In the genomic region with DNA sequence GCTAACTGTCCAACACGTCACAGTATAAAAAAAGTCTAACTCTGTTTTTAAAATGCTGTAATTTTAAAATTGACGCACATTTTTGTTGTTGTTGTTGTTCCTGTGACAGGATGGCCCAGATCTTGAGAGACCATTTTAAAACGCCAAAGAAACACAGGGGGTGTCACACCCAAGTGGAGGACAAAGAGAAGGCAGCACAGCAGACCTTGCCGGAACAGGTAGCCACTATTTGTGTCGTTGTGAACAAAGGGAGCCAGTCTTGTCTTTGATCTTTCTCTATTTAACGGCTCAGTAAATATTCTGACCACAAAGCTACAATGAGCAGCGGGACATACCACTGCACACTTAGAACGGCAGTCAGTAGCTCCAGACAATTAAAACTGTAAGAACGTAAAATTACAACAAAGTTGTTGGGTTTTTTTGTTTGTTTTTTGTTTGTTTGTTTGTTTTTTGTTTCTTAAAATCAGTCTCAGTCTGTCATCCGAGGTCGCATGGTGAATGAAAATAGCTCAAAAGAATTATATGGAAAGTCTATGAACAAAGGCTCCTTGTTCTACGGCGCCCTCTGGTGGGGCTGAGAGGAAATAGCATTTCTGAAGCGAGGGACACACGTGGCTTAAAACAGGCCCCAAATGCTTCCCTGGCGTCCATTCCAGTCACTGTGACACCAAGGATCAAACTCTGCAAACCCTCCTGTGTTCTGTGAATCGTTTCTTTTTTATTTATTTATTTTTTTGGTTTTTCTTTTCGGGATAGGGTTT, we compare ENCODE assay signal across 8 mouse cellular contexts. TPM values are rescaled to one million over a fixed set of nuclear protein-coding genes. Genes with fewer than 3 reads are reported as not detected.
A peak's percentile ranks its signal among the peaks of the same experiment; 100 is the strongest.
DNase-seq lines count a peak whose midpoint lies in the region; ATAC-seq and TF ChIP-seq lines count a peak whose summit lies in the region.

No protein-coding gene starts in this region.

- peak; percentile 55; the same call in 1 of the 2 replicates for TF ChIP-seq CTCF in embryonic fibroblast, embryonic 13.5 days (IDR thresholded peaks at IDR 0.05; ENCODE audit: borderline replicate concordance, insufficient read depth, low read length)

- H3K4me1 ChIP-seq in embryonic fibroblast, embryonic 13.5 days (ENCODE audit: control insufficient read depth, insufficient read depth, low read length): no peaks in the 10 kb centered on the region
- peaks cover 41% of the 10 kb centered on the region for H3K4me1 ChIP-seq in heart, embryonic 10.5 days
- H3K4me1 ChIP-seq in kidney, embryonic 15.5 days: peaks cover 30% of the 10 kb centered on the region

- ATAC-seq in kidney, embryonic 15.5 days (replicated peaks; ENCODE audit: low FRiP score): peak; percentile 50
- peak; percentile 66 for ATAC-seq in monocyte, adult 5-6 weeks (replicated peaks; ENCODE audit: insufficient number of reproducible peaks, low FRiP score, low TSS enrichment, poor library complexity, severe bottlenecking)

- 5% methylated on average over 18 of the region's 18 CpGs for WGBS in heart, embryonic 10.5 days
- 1% methylated on average over 18 of the region's 18 CpGs for WGBS in kidney, embryonic 15.5 days

- H3K9ac ChIP-seq in kidney, embryonic 15.5 days: peak overlapping the region; percentile 29

- DNase-seq in 3T3-L1 (ENCODE audit: low read depth, low spot score) (peak; percentile 92), liver (peak; percentile 78)
- DNase-seq in adrenal gland, postnatal 4 days (ENCODE audit: low spot score in 2 of 2): peak; percentile 43 to 60
- DNase-seq in heart, embryonic 10.5 days (ENCODE audit: low spot score): peak; percentile 86
- peak; percentile 64 to 87 for DNase-seq in spleen, postnatal 4 days (ENCODE audit: low spot score in 2 of 2)

- H3K27ac ChIP-seq in embryonic fibroblast, embryonic 13.5 days (ENCODE audit: insufficient read depth, low read length): no peak overlapping the region
- H3K27ac ChIP-seq in heart, embryonic 10.5 days: peak overlapping the region; percentile 82
- peak overlapping the region; percentile 90 for H3K27ac ChIP-seq in kidney, embryonic 15.5 days

- TF ChIP-seq POLR2A in embryonic fibroblast, embryonic 13.5 days (IDR thresholded peaks at IDR 0.05; ENCODE audit: low read depth, low read length): no peak

- peak overlapping the region; percentile 8; the same call in 1 of the 2 replicates for H3K4me3 ChIP-seq in embryonic fibroblast, embryonic 13.5 days (ENCODE audit: insufficient read depth, low read length)
- H3K4me3 ChIP-seq in heart, embryonic 10.5 days: peak overlapping the region; percentile 52
- peak overlapping the region; percentile 31 for H3K4me3 ChIP-seq in kidney, embryonic 15.5 days (replicated peaks)

- H3K9me3 ChIP-seq in heart, embryonic 10.5 days: no peaks in the 10 kb centered on the region
- no peaks in the 10 kb centered on the region for H3K9me3 ChIP-seq in kidney, embryonic 15.5 days (replicated peaks)

- no peaks in the 10 kb centered on the region for H3K36me3 ChIP-seq in heart, embryonic 10.5 days
- no peaks in the 10 kb centered on the region for H3K36me3 ChIP-seq in kidney, embryonic 15.5 days

- peaks cover 32% of the 10 kb centered on the region for H3K27me3 ChIP-seq in heart, embryonic 10.5 days (ENCODE audit: insufficient read depth, poor library complexity, severe bottlenecking)
- H3K27me3 ChIP-seq in kidney, embryonic 15.5 days: 0 out of 2 replicates have a peak, but pooled peaks cover 3% of the 10 kb centered on the region

- peak overlapping the region; percentile 66 for H3K4me2 ChIP-seq in kidney, embryonic 15.5 days

RNA-seq across cellular contexts. Expression of a gene that starts 16.7 kb away (rescaled TPM):
- total RNA-seq in adrenal gland, postnatal 4 days (2021): under 1 TPM in 1 of 2 experiments, not detected in 1; 0.25 TPM
- polyA plus RNA-seq in embryonic fibroblast, embryonic 13.5 days (2011; ENCODE audit: insufficient read length, low read depth, missing spikeins): not detected in 2 replicates
- 0.14 and 0.52 TPM in 2 replicates for polyA plus RNA-seq in heart, embryonic 10.5 days (2016; fragmentation: Nextera tagmentation; extraction: Ambion mirVana)
- 0.26 and 0.66 TPM in 2 replicates for polyA plus RNA-seq in kidney, embryonic 15.5 days (2015; fragmentation: Nextera tagmentation; extraction: Ambion mirVana)
- total RNA-seq in monocyte, adult 5-6 weeks (2017): 0.39 TPM in 1 of 3 replicates, not detected in the others

RNA-seq across cellular contexts. Expression of a gene that starts 35.2 kb away (rescaled TPM):
- 1 to 10 TPM in 1 of 2 experiments, under 1 TPM in 1; 0.85 to 1.1 TPM for total RNA-seq in adrenal gland, postnatal 4 days (2021)
- polyA plus RNA-seq in embryonic fibroblast, embryonic 13.5 days (2011; ENCODE audit: insufficient read length, low read depth, missing spikeins): not detected in 2 replicates
- polyA plus RNA-seq in heart, embryonic 10.5 days (2016; fragmentation: Nextera tagmentation; extraction: Ambion mirVana): 0.07 and 0.11 TPM in 2 replicates
- polyA plus RNA-seq in kidney, embryonic 15.5 days (2015; fragmentation: Nextera tagmentation; extraction: Ambion mirVana): 0.30 and 0.42 TPM in 2 replicates
- 0.10 TPM in 1 of 3 replicates, not detected in the others for total RNA-seq in monocyte, adult 5-6 weeks (2017)
